Mouse (Mus musculus): ENCODE measurements at regions not wholly inside any gene's neighbourhood (a gene's known extent, or its start where the extent isn't known, plus 50 kb on each side); places are given as distances from the start of the nearest gene placed in this dataset.

DNA sequence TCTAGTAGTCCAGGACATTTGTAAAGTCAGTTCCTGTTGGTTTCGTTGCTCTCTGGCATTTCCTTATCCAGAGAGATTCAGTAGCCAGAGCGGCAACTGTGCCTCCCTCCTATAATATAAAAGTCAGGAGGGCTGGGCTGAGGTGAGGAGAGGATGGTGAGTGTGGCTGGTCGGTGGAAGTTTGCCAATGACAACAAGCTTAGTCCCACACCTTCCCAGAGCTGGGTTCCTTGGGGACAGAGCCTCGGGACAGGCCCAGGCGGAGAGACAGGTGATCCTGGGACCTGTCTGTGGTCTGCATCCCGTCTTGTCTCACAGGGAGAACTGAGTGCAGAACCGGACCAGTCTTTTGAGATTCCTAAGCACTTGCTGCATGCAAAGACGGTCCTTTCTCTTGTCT, 136.5 kb downstream of the Gadd45g start:
- in situ Hi-C loops (cut with MboI; ENCODE audit: low pct_unique_long_range_greater_than_20kb), result no loop called here
- ATAC-seq (no peak), DNase-seq (ENCODE audit: low read depth, low spot score) (no peak)
- ChIA-PET CTCF (interaction anchor here (2.1 to 2.3 kb wide), 2 partner anchors 9 to 138 kb away, joined by 5 to 11 read pairs; no protein-coding TSS in a partner anchor), POLR2A (interaction anchor here (1.3 kb wide), 1 partner anchor 9 kb away, joined by 4 read pairs; no protein-coding TSS in a partner anchor)
- no peaks in the 10 kb centered on the region for H3K27me3 ChIP-seq
- no peak for TF ChIP-seq CTCF (IDR thresholded peaks at IDR 0.05)

DNA sequence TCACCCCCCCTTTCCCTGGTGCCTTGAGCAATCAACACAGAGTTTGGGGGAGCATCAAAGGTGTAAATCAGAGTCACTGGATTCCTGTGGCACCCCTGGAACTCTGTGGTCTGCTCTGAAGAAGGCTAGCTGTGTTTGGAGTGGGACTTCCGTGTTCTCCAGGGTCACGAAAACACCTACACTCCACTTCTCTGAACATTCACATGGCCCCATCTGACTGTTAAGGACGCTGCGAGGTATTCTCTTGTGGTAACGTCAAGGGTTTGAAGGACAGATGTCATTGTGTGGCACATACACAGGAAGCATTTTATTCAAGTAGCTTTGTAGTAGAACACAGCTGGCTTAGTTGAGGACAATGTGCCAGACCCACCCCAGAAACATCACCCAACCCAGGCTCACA, 137.1 kb downstream of the Gadd45g start:
- POLR2A ChIA-PET, result no interaction called here
- ATAC-seq, result no peak
- no peak for DNase-seq (ENCODE audit: low read depth, low spot score)
- CTCF ChIA-PET, result interaction anchor here (1.4 to 2.1 kb wide), 3 partner anchors 10 to 138 kb away, joined by 5 to 11 read pairs (median 5); no protein-coding TSS in a partner anchor
- no peak for TF ChIP-seq CTCF (IDR thresholded peaks at IDR 0.05)
- in situ Hi-C loops (cut with MboI; ENCODE audit: low pct_unique_long_range_greater_than_20kb), result no loop called here
- no peaks in the 10 kb centered on the region for H3K27me3 ChIP-seq

- ChIA-PET CTCF (interaction anchor here (2.8 kb wide), 1 partner anchor 9 kb away, joined by 11 read pairs; no protein-coding TSS in a partner anchor), POLR2A (no interaction called here)
- DNase-seq (ENCODE audit: low read depth, low spot score) (no peak), ATAC-seq (no peak)
- H3K27me3 ChIP-seq, result no peaks in the 10 kb centered on the region
- in situ Hi-C loops (cut with MboI; ENCODE audit: low pct_unique_long_range_greater_than_20kb), result no loop called here
- TF ChIP-seq CTCF (IDR thresholded peaks at IDR 0.05), result no peak
Measured at GRCm38 (mm10) chr13:51991339-51991738, 144.9 kb downstream of the Gadd45g start.

DNA sequence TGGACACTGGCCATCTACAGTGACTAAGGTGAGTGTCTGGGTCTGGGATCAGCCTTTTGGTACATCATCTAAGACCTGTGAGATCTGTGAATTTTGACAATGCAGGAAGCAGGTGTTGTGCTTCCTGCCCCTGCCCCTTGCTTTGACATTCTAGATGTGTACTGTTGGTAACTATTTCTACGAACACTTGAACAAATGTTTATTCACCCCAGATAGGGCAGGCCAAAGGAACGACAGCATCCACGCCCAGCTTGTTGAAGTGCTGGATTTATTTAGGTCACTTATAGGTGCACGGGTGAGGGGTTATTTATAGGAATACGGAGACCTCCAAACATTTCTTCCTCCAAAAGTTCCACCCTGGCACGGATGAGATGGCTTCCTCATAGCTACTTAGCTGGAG, 146.4 kb downstream of the Gadd45g start:
- ChIA-PET POLR2A (interaction anchor here (1.0 kb wide), 1 partner anchor 10 kb away, joined by 4 read pairs; no protein-coding TSS in a partner anchor), CTCF (interaction anchor here (1.1 to 2.8 kb wide), 4 partner anchors 9 to 16 kb away, joined by 3 to 11 read pairs (median 7); no protein-coding TSS in a partner anchor)
- TF ChIP-seq CTCF (IDR thresholded peaks at IDR 0.05), result no peak
- DNase-seq (ENCODE audit: low read depth, low spot score) (no peak), ATAC-seq (no peak)
- H3K27me3 ChIP-seq, result no peaks in the 10 kb centered on the region
- in situ Hi-C loops (cut with MboI; ENCODE audit: low pct_unique_long_range_greater_than_20kb), result no loop called here

DNA sequence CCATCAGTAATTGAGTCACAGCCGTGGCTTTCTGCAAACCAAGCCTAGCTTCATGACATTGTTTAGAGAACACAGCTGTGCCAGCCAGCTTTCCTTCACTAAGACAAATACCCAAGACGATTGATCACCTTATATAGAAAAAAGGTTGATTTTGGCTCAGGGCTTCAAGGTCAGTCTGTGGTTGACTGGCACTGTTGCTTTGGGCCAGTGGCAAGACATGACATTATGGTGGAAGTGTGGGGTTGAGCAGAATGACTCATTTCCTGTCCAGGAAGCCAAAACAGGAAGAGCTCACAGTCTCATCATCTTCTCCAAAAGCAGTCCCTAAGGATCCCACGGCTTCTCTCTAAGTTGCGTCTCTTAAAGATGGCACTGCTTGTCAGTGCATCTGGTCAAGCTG, 149.7 kb downstream of the Gadd45g start:
- H3K27me3 ChIP-seq, result no peaks in the 10 kb centered on the region
- DNase-seq (ENCODE audit: low read depth, low spot score), result no peak
- ChIA-PET CTCF (no interaction called here), POLR2A (no interaction called here)
- no peak for TF ChIP-seq CTCF (IDR thresholded peaks at IDR 0.05)
- peak; percentile 8 for ATAC-seq
- in situ Hi-C loops (cut with MboI; ENCODE audit: low pct_unique_long_range_greater_than_20kb), result no loop called here

GRCm38 (mm10) chr13:51998542-51998941, 152.1 kb downstream of the Gadd45g start:
- DNase-seq (ENCODE audit: low read depth, low spot score) (no peak), ATAC-seq (no peak)
- CTCF ChIA-PET, result no interaction called here
- TF ChIP-seq CTCF (IDR thresholded peaks at IDR 0.05), result no peak
- POLR2A ChIA-PET, result interaction anchor here (0.8 kb wide), 1 partner anchor 14 kb away, joined by 3 read pairs; no protein-coding TSS in a partner anchor
- in situ Hi-C loops (cut with MboI; ENCODE audit: low pct_unique_long_range_greater_than_20kb), result no loop called here
- no peaks in the 10 kb centered on the region for H3K27me3 ChIP-seq

DNA sequence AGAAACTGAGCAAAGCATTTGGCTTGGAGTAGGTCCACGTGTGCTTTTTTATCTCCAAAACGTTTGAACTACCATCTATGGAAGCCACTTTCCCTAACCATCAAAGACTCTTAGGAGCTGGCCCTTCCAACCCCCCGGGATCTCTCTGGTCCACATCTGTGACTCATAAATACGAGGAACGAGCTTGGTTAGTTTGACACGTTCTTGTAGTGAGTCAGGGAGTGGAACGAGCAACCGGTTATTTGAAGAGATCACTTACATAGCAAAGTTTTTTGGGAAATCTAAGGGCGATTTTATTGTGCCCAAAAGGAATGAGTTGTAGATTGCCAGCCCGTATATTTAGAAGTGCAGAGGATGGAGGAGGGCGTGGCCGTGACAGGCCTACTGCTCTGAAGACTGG, 155.3 kb downstream of the Gadd45g start:
- POLR2A ChIA-PET, result no interaction called here
- no peak for TF ChIP-seq CTCF (IDR thresholded peaks at IDR 0.05)
- H3K27me3 ChIP-seq, result no peaks in the 10 kb centered on the region
- DNase-seq (ENCODE audit: low read depth, low spot score) (no peak), ATAC-seq (no peak)
- CTCF ChIA-PET, result interaction anchor here (1.7 kb wide), 1 partner anchor 136 kb away, joined by 3 read pairs; no protein-coding TSS in a partner anchor
- in situ Hi-C loops (cut with MboI; ENCODE audit: low pct_unique_long_range_greater_than_20kb), result no loop called here

DNA sequence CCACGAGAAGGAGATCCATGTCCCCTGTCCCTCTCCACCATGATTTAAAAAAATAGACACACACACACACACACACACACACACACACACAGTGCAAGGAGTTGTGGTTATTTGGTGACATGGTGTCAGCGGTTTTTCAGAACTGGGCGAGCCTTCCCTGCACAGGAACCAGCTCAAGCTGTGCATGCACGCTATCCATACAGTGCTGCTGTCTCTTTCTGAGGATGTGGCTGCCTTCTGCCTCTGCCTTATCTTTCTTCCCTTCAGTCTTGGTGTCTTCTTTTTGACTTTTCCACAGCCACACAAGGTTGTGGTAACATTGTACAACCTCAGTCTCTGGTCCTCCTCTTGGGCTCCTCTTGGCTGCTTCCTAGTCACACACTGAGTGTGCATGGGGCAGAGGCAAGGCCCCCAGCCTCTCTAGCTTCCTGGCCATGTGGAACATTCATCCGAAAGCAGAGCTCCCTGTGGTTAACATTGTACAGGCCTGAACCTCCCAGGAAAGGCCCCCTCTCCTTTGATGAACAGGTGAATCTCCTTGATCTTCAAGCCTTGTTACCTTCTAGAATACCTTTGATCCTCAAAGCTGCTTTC, 157.6 kb downstream of the Gadd45g start:
- no peak for TF ChIP-seq CTCF (IDR thresholded peaks at IDR 0.05)
- in situ Hi-C loops (cut with MboI; ENCODE audit: low pct_unique_long_range_greater_than_20kb), result no loop called here
- no peaks in the 10 kb centered on the region for H3K27me3 ChIP-seq
- ATAC-seq (no peak), DNase-seq (ENCODE audit: low read depth, low spot score) (no peak)
- CTCF ChIA-PET, result interaction anchor here (0.7 to 1.0 kb wide), 2 partner anchors 12 to 14 kb away, joined by 3 read pairs; no protein-coding TSS in a partner anchor
- POLR2A ChIA-PET, result no interaction called here

DNA sequence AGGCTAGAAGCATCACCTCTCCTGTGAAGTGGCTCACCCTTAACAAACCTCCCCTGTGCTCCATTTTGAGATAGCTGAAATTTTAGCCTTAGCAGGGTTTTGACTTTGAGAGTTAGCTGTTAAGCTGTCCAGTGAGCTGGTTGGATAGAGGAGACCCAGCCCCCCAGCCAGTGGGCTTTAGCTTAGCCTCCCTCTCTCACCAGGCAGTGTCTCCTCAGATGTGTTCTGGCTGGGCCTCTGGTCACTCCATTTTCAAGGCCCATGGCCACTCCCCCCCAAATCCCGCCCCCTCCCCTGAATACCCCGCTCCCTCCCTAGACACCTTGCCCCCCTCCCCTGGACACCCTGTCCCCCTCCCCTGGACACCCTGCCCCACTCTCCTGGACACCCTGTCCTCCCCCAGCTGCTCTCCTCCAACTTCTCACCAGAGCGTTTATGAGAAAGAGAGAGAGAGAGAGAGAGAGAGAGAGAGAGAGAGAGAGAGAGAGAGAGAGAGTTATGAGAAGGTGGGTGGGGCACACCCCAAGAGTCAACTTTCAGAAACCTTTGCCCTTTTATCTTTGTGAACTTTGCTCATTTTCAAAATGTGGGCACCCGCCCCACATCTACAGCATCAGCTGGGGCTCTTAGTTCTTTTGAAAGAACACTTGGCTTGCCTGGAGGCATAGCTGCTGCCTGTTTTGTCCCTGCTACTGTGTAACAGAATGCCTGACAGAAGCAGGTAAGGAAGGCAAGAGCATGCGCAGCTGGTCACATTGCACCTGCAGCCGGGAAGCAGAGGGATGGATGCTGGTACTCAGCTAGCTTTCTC, 161.3 kb downstream of the Gadd45g start:
- ATAC-seq (no peak), DNase-seq (ENCODE audit: low read depth, low spot score) (no peak)
- ChIA-PET CTCF (no interaction called here), POLR2A (interaction anchor here (0.6 to 0.7 kb wide), 2 partner anchors 90 to 726 kb away, joined by 3 to 4 read pairs; no protein-coding TSS in a partner anchor)
- TF ChIP-seq CTCF (IDR thresholded peaks at IDR 0.05), result no peak
- in situ Hi-C loops (cut with MboI; ENCODE audit: low pct_unique_long_range_greater_than_20kb), result no loop called here
- H3K27me3 ChIP-seq, result no peaks in the 10 kb centered on the region

- no peak for DNase-seq (ENCODE audit: low read depth, low spot score)
- in situ Hi-C loops (cut with MboI; ENCODE audit: low pct_unique_long_range_greater_than_20kb), result no loop called here
- H3K27me3 ChIP-seq, result no peaks in the 10 kb centered on the region
- TF ChIP-seq CTCF (IDR thresholded peaks at IDR 0.05), result no peak
- ATAC-seq, result no peak
- CTCF ChIA-PET, result no interaction called here
- POLR2A ChIA-PET, result no interaction called here
Measured at GRCm38 (mm10) chr13:52009231-52009630, 162.8 kb downstream of the Gadd45g start.

DNA sequence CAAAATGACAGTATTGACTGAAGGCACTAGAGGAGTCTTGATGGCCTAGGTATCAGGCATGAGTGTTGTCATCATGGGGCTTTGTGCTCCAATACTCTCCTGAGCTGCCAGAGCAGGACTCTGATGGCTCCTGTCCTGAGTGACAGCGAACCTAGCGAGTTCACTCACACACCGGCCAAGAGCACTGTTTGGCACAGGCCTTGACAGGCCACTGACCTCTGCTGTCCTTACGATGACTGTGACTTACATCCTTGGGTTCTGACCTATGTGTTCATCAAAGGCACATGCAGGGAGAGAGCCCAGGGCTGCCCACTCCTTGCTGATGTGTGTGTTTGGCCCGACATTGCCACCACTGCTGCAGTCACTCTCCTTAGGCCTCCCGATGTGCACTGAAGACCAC, 163.3 kb downstream of the Gadd45g start:
- ChIA-PET CTCF (no interaction called here), POLR2A (no interaction called here)
- in situ Hi-C loops (cut with MboI; ENCODE audit: low pct_unique_long_range_greater_than_20kb), result no loop called here
- H3K27me3 ChIP-seq, result no peaks in the 10 kb centered on the region
- no peak for TF ChIP-seq CTCF (IDR thresholded peaks at IDR 0.05)
- ATAC-seq, result no peak
- DNase-seq (ENCODE audit: low read depth, low spot score), result no peak

Data from Patski (cell line).